Mouse (Mus musculus) cortical plate, adult 2 months (tissue): Measurements from ENCODE around the gene Slc1a2.

Experiments
- CTCF ChIP-seq: fragments of 200-500 bp; IDR thresholded peaks from 2 replicates; pipeline ENCODE4 v1.5.1; 2011; ENCODE audit warnings: mild to moderate bottlenecking, control low read depth, low read length; ENCODE audit not compliant: insufficient read depth; ENCODE audit errors: extremely low read depth
- POLR2A ChIP-seq: fragments of 200-500 bp; IDR thresholded peaks from 2 replicates; pipeline ENCODE4 v1.6.1; 2011; ENCODE audit warnings: mild to moderate bottlenecking, low read length, control low read depth; ENCODE audit not compliant: insufficient read depth; ENCODE audit errors: extremely low read depth

DNA sequence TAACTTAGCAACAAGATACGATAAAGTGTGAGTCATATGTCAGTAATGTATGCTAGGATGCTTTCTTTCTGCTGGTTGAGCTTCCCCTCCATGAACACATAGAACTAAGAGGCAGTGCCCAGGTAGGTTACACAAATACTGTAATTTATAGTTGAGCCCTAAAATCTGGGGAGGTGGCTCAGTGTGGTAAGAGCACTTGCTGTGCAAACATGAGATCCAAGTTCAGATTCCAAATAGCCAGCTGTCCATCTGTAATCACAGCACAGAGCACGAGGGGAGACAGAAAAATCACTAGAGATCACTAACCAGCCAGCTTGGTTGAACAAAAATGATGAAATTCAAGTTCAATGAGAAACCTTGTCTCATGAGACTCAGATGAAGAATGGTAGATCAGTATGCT, 63.4 kb downstream of the Slc1a2 start:
- no peak for TF ChIP-seq POLR2A
- no peak for TF ChIP-seq CTCF
